Mouse (Mus musculus) heart, postnatal 0 days (tissue): ENCODE measurements around the gene Eef1a2.

ENCODE experiments used
- CTCF ChIP-seq: IDR thresholded peaks from 2 replicates; pipeline ENCODE4 v1.5.1; 2016; ENCODE audit warnings: antibody characterized with exemption, control low read depth, low read depth
- EP300 ChIP-seq: IDR thresholded peaks from 2 replicates; pipeline ENCODE4 v1.6.1; 2016; ENCODE audit warnings: antibody characterized with exemption, low read depth

DNA sequence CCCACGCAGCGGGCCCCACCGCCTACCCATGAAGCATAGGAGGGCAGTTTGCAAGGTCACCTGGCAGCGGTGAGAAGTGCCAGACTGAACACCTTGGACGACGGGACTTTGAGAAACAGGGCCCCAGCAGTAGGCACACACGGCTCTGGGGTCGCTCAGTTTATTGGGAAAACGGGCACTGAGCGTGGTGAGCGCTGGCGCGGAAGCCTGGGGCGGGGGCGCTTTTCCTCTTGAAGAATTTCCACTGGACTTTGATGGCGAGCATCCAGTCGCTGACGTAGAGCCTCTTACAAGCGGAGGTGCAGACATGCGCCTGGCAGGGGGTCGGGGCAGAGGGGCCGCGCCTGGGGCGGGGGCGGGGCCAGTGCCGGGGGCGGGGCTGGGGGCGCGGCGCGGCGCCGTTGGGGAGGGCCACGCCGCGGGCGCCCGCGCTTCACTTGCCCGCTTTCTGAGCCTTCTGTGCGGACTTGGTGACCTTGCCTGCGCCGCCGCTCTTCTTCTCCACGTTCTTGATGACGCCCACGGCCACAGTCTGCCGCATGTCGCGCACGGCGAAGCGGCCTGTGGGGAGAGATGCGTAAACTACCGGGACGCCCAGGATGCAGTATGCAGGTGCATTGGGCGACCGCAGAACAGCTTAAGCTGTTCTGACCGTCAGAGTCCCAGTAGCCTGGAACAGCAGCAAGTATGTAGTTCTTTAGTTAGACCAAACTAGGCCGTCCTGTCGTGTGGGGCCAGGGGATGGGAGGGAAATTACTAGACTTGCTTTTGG, 9.1 kb downstream of the Eef1a2 start:
- TF ChIP-seq CTCF (no peak), EP300 (no peak)
